In the genomic region with DNA sequence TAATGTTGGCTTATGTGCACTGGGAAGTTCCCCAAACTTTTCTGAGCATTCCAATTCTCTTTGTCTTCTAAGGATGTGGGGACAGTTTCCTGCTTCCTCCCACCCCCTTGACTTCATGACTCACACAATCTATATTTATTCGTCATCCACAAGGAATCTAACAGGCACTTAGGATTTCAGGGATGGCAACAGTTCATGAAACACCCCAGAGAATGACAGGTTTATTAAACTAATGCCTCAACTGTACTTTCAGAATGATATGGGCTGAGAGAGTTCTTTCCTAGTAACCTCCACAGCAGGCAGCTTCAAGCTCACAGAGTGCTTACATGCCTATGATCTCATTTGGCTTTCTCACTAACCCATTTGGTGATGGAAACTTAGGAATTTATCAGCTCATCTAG, we compare ENCODE assay signal across 19 mouse cellular contexts.
A peak's percentile ranks its signal among the peaks of the same experiment; 100 is the strongest.
DNase-seq lines count a peak whose midpoint lies in the region; ATAC-seq and TF ChIP-seq lines count a peak whose summit lies in the region.
"Had no signal": no experiment of that assay in that cellular context is flagged by ENCODE, and none has a peak within 500 bp of the region (broad histone marks: within the 10 kb centered on the region; RNA-seq: fewer than 3 reads in every experiment).

No protein-coding gene starts in this region.

- no peak for TF ChIP-seq CTCF in heart, postnatal 0 days (IDR thresholded peaks at IDR 0.05; ENCODE audit: low read depth)

- no peak for TF ChIP-seq POLR2A in limb, embryonic 14.5 days (IDR thresholded peaks at IDR 0.05; ENCODE audit: borderline replicate concordance, extremely low read depth, insufficient read depth, insufficient read length)

- 16% methylated on average over 1 of the region's 1 CpGs for WGBS in heart, postnatal 0 days
- WGBS in heart, embryonic 11.5 days (ENCODE audit: insufficient replicate concordance): 27% methylated on average over 1 of the region's 1 CpGs
- WGBS in lung, embryonic 16.5 days: 24% methylated on average over 1 of the region's 1 CpGs
- WGBS in limb, embryonic 14.5 days: 75% methylated on average over 1 of the region's 1 CpGs
- 67% methylated on average over 1 of the region's 1 CpGs for WGBS in kidney, embryonic 14.5 days

- no peaks in the 10 kb centered on the region for H3K9me3 ChIP-seq in heart, postnatal 0 days (replicated peaks; ENCODE audit: control insufficient read depth, low read length)
- H3K9me3 ChIP-seq in heart, embryonic 11.5 days (replicated peaks; ENCODE audit: control insufficient read depth, low read length): no peaks in the 10 kb centered on the region
- H3K9me3 ChIP-seq in lung, embryonic 16.5 days (ENCODE audit: control insufficient read depth, low read length): no peaks in the 10 kb centered on the region
- no peaks in the 10 kb centered on the region for H3K9me3 ChIP-seq in limb, embryonic 14.5 days (ENCODE audit: control insufficient read depth, low read length)
- no peaks in the 10 kb centered on the region for H3K9me3 ChIP-seq in kidney, embryonic 14.5 days (ENCODE audit: control insufficient read depth, low read length)
- H3K9me3 ChIP-seq: limb, embryonic 15.5 days; midbrain, embryonic 10.5 days had no signal

- ATAC-seq in heart, postnatal 0 days (ENCODE audit: insufficient read depth, low read depth): peak; percentile 33; the same call in 1 of the 2 replicates
- no peak for ATAC-seq in heart, embryonic 11.5 days (replicated peaks; ENCODE audit: insufficient number of reproducible peaks, low FRiP score, low TSS enrichment)
- ATAC-seq in lung, embryonic 16.5 days (ENCODE audit: low read depth): peak; percentile 91
- ATAC-seq in limb, embryonic 14.5 days (ENCODE audit: low FRiP score, low read depth): 0 out of 2 replicates have a peak, but pooled peaks have one; percentile 41
- ATAC-seq in kidney, embryonic 14.5 days (ENCODE audit: low FRiP score, low TSS enrichment): no peak
- ATAC-seq: hindbrain, embryonic 16.5 days had no signal

- H3K36me3 ChIP-seq in heart, postnatal 0 days (replicated peaks; ENCODE audit: control insufficient read depth, insufficient read depth, low read length): no peaks in the 10 kb centered on the region
- no peaks in the 10 kb centered on the region for H3K36me3 ChIP-seq in heart, embryonic 11.5 days (ENCODE audit: control insufficient read depth, insufficient read depth, low read length)
- H3K36me3 ChIP-seq in lung, embryonic 16.5 days (ENCODE audit: control insufficient read depth, insufficient read depth, low read length): no peaks in the 10 kb centered on the region
- no peaks in the 10 kb centered on the region for H3K36me3 ChIP-seq in limb, embryonic 14.5 days (ENCODE audit: control insufficient read depth, insufficient read depth, low read length)
- H3K36me3 ChIP-seq in kidney, embryonic 14.5 days (ENCODE audit: control insufficient read depth, insufficient read depth, low read length): no peaks in the 10 kb centered on the region
- H3K36me3 ChIP-seq: limb, embryonic 15.5 days; midbrain, embryonic 10.5 days had no signal

- no peak overlapping the region for H3K4me3 ChIP-seq in heart, postnatal 0 days (ENCODE audit: low read depth, low read length)
- no peak overlapping the region for H3K4me3 ChIP-seq in heart, embryonic 11.5 days (ENCODE audit: low read depth, low read length)
- no peak overlapping the region for H3K4me3 ChIP-seq in lung, embryonic 16.5 days (ENCODE audit: low read length)
- no peak overlapping the region for H3K4me3 ChIP-seq in limb, embryonic 14.5 days (replicated peaks; ENCODE audit: low read length)
- H3K4me3 ChIP-seq in kidney, embryonic 14.5 days (ENCODE audit: low read length): no peak overlapping the region
- H3K4me3 ChIP-seq: limb, embryonic 15.5 days; midbrain, embryonic 10.5 days had no signal

- no peak for TF ChIP-seq EP300 in heart, postnatal 0 days (IDR thresholded peaks at IDR 0.05; ENCODE audit: low read depth)

- 0 out of 2 replicates have a peak, but pooled peaks cover 6% of the 10 kb centered on the region for H3K4me1 ChIP-seq in heart, postnatal 0 days (ENCODE audit: control insufficient read depth, insufficient read depth)
- H3K4me1 ChIP-seq in heart, embryonic 11.5 days (ENCODE audit: control insufficient read depth, insufficient read depth, low read length): peaks cover 5% of the 10 kb centered on the region
- peaks cover 12% of the 10 kb centered on the region for H3K4me1 ChIP-seq in lung, embryonic 16.5 days (replicated peaks; ENCODE audit: control insufficient read depth, insufficient read depth, low read length)
- H3K4me1 ChIP-seq in limb, embryonic 14.5 days (ENCODE audit: control insufficient read depth, insufficient read depth, low read length): no peaks in the 10 kb centered on the region
- H3K4me1 ChIP-seq in kidney, embryonic 14.5 days (ENCODE audit: control insufficient read depth, insufficient read depth, low read length): no peaks in the 10 kb centered on the region
- H3K4me1 ChIP-seq: limb, embryonic 15.5 days; midbrain, embryonic 10.5 days had no signal

- no peaks in the 10 kb centered on the region for H3K27me3 ChIP-seq in heart, postnatal 0 days (ENCODE audit: control insufficient read depth, insufficient read depth, low read length)
- no peaks in the 10 kb centered on the region for H3K27me3 ChIP-seq in heart, embryonic 11.5 days (ENCODE audit: control insufficient read depth, insufficient read depth, low read length)
- H3K27me3 ChIP-seq in lung, embryonic 16.5 days (ENCODE audit: control insufficient read depth, insufficient read depth, low read depth, low read length): no peaks in the 10 kb centered on the region
- H3K27me3 ChIP-seq in limb, embryonic 14.5 days (ENCODE audit: control insufficient read depth, insufficient read depth, low read length): no peaks in the 10 kb centered on the region
- no peaks in the 10 kb centered on the region for H3K27me3 ChIP-seq in kidney, embryonic 14.5 days (ENCODE audit: control insufficient read depth, insufficient read depth, low read length)
- H3K27me3 ChIP-seq: CH12.LX; limb, embryonic 15.5 days had no signal

- DNase-seq in heart, postnatal 0 days (ENCODE audit: low spot score): peak; percentile 47
- DNase-seq in lung, postnatal 36 days: no peak
- peak; percentile 68 for DNase-seq in NIH3T3 (ENCODE audit: low read depth)
- peak; percentile 30 for DNase-seq in limb, embryonic 14.5 days (ENCODE audit: low spot score)
- DNase-seq: adrenal gland, postnatal 10 days; cerebellum, adult 2 months; gastrocnemius, postnatal 25 days; heart, postnatal 36 days; kidney, adult 18-20 months; kidney, postnatal 4 days; retina, postnatal 1 day; thymus, postnatal 4 days had no signal

- no peak overlapping the region for H3K9ac ChIP-seq in heart, postnatal 0 days (replicated peaks; ENCODE audit: low read depth, low read length)
- H3K9ac ChIP-seq in heart, embryonic 11.5 days (ENCODE audit: low read depth, low read length): no peak overlapping the region
- no peak overlapping the region for H3K9ac ChIP-seq in lung, embryonic 16.5 days (ENCODE audit: low read length)
- H3K9ac ChIP-seq in limb, embryonic 14.5 days (ENCODE audit: low read depth, low read length, severe bottlenecking): no peak overlapping the region
- H3K9ac ChIP-seq in kidney, embryonic 14.5 days (ENCODE audit: low read depth, low read length): no peak overlapping the region
- H3K9ac ChIP-seq: limb, embryonic 15.5 days had no signal

- no peak overlapping the region for H3K4me2 ChIP-seq in heart, postnatal 0 days (ENCODE audit: low read depth, low read length)
- no peak overlapping the region for H3K4me2 ChIP-seq in heart, embryonic 11.5 days
- no peak overlapping the region for H3K4me2 ChIP-seq in lung, embryonic 16.5 days (ENCODE audit: low read depth, low read length)
- no peak overlapping the region for H3K4me2 ChIP-seq in limb, embryonic 14.5 days (replicated peaks; ENCODE audit: low read depth, low read length, severe bottlenecking)
- H3K4me2 ChIP-seq in kidney, embryonic 14.5 days (replicated peaks; ENCODE audit: low read depth, low read length): no peak overlapping the region
- H3K4me2 ChIP-seq: limb, embryonic 15.5 days had no signal

- H3K27ac ChIP-seq in heart, postnatal 0 days (ENCODE audit: low read depth): peak overlapping the region; percentile 80
- H3K27ac ChIP-seq in heart, embryonic 11.5 days (ENCODE audit: low read depth, low read length): no peak overlapping the region
- peak overlapping the region; percentile 68 for H3K27ac ChIP-seq in lung, embryonic 16.5 days (ENCODE audit: low read length)
- no peak overlapping the region for H3K27ac ChIP-seq in limb, embryonic 14.5 days (replicated peaks; ENCODE audit: low read depth, low read length)
- no peak overlapping the region for H3K27ac ChIP-seq in kidney, embryonic 14.5 days (ENCODE audit: low read depth, low read length)
- H3K27ac ChIP-seq: limb, embryonic 15.5 days; midbrain, embryonic 10.5 days had no signal

Comparison
In these comparisons a context has a peak if more than half of its experiments do, and no peak if none do; other contexts are left out.
1. ATAC-seq: peak in heart, postnatal 0 days (single experiment), lung, embryonic 16.5 days (single experiment) and limb, embryonic 14.5 days (single experiment); none in heart, embryonic 11.5 days (single experiment) and kidney, embryonic 14.5 days (single experiment).
2. H3K27ac ChIP-seq: peak in heart, postnatal 0 days (single experiment) and lung, embryonic 16.5 days (single experiment); none in heart, embryonic 11.5 days (single experiment), limb, embryonic 14.5 days (single experiment) and kidney, embryonic 14.5 days (single experiment).